Mouse (Mus musculus) limb, embryonic 14.5 days (tissue): ENCODE measurements around the gene Slc15a3. TPM values are rescaled to one million over a fixed set of nuclear protein-coding genes. Genes with fewer than 3 reads are reported as not detected.

Experiments
- ATAC-seq: fragments of 200-750 bp; cut with Nextera tagmentation; 2 replicates; pipeline ENCODE4 v1.8.0; 2017; ENCODE audit warnings: low read depth, moderate number of reproducible peaks, moderate TSS enrichment; ENCODE audit not compliant: low FRiP score
- DNase-seq: peaks from one replicate; pipeline ENCODE4 v3.0.0-alpha.2; 2015; ENCODE audit warnings: low spot score
- H3K27ac ChIP-seq: fragments of 300-500 bp; sonication (generic); replicated peaks from 2 replicates; pipeline ENCODE4 v1.5.1; 2014; ENCODE audit warnings: low read depth, mild to moderate bottlenecking, low read length, moderate library complexity, mixed read lengths
- H3K27me3 ChIP-seq: fragments of 300-500 bp; sonication (generic); 2 replicates; pipeline ENCODE4 v1.6.1; 2014; ENCODE audit warnings: low read length, mixed read lengths; ENCODE audit not compliant: control insufficient read depth, insufficient read depth
- H3K36me3 ChIP-seq: fragments of 300-500 bp; sonication (generic); 2 replicates; pipeline ENCODE4 v1.6.1; 2014; ENCODE audit warnings: mild to moderate bottlenecking, low read length, moderate library complexity, mixed read lengths; ENCODE audit not compliant: control insufficient read depth, insufficient read depth
- H3K4me1 ChIP-seq: fragments of 300-500 bp; sonication (generic); 2 replicates; pipeline ENCODE4 v1.6.1; 2014; ENCODE audit warnings: antibody characterized with exemption, low read length, mixed read lengths; ENCODE audit not compliant: control insufficient read depth, insufficient read depth
- H3K4me2 ChIP-seq: fragments of 300-500 bp; sonication (generic); replicated peaks from 2 replicates; pipeline ENCODE4 v1.6.1; 2014; ENCODE audit warnings: low read depth, mild to moderate bottlenecking, low read length, moderate library complexity; ENCODE audit not compliant: severe bottlenecking
- H3K4me3 ChIP-seq: fragments of 300-500 bp; sonication (generic); replicated peaks from 2 replicates; pipeline ENCODE4 v1.5.1; 2014; ENCODE audit warnings: low read length
- H3K9ac ChIP-seq: fragments of 300-500 bp; sonication (generic); 2 replicates; pipeline ENCODE4 v1.6.1; 2014; ENCODE audit warnings: mild to moderate bottlenecking, low read depth, low read length, moderate library complexity; ENCODE audit not compliant: severe bottlenecking
- H3K9me3 ChIP-seq: fragments of 300-500 bp; sonication (generic); 2 replicates; pipeline ENCODE4 v1.6.1; 2016; ENCODE audit warnings: low read length; ENCODE audit not compliant: control insufficient read depth
- POLR2A ChIP-seq: fragments of 200-500 bp; IDR thresholded peaks from 2 replicates; pipeline ENCODE4 v1.8.0; 2012; ENCODE audit warnings: inconsistent platforms, mild to moderate bottlenecking, moderate library complexity, borderline replicate concordance; ENCODE audit not compliant: insufficient read depth, insufficient read length; ENCODE audit errors: extremely low read depth
- WGBS: fragments of 180-500 bp; shearing (Covaris S2); extraction: QIAGEN DNeasy Blood & Tissue Kit; methylation state at CpG from one replicate; pipeline ENCODE4 v1.1.7; 2014; 5-methylcytosine and 5-hydroxymethylcytosine counted together
- polyA plus RNA-seq, 2 experiments: library from polyadenylated mRNA; depleted of rRNA in 1 of 2; stranded (reverse) in 1 of 2; unstranded in 1 of 2; fragments of >200 nt; fragmentation: Nextera tagmentation in 1 of 2; extraction: Ambion mirVana in 1 of 2; gene quantifications; 2 replicates each; pipeline versions ENCODE4 v1.2.1 to v1.2.3; 2012 to 2014

Slc15a3 gene
- polyA plus RNA-seq, 2 experiments = 1.7 to 2.1 TPM

GRCm38 (mm10) chr19:10844206-10844605 lies 4.7 kb downstream of the Slc15a3 start:
- WGBS = 92% methylated on average over 5 of the region's 5 CpGs
- no peak overlapping the region for H3K9ac ChIP-seq
- DNase-seq = no peak

GRCm38 (mm10) chr19:10845454-10845853 lies 5.9 kb downstream of the Slc15a3 start:
- Histone ChIP-seq H3K27ac (no peak overlapping the region), H3K27me3 (no peaks in the 10 kb centered on the region), H3K36me3 (no peaks in the 10 kb centered on the region), H3K4me1 (no peaks in the 10 kb centered on the region), H3K4me2 (no peak overlapping the region), H3K9ac (no peak overlapping the region), H3K9me3 (no peaks in the 10 kb centered on the region), H3K4me3 (no peak overlapping the region)
- WGBS = 82% methylated on average over 3 of the region's 3 CpGs
- no peak for ATAC-seq
- TF ChIP-seq POLR2A = no peak
- DNase-seq = no peak

More at GRCm38 (mm10) chr19:10844206-10844605, 4.7 kb downstream of the Slc15a3 start:
- no peaks in the 10 kb centered on the region for H3K4me1 ChIP-seq
- TF ChIP-seq POLR2A = no peak
- no peak overlapping the region for H3K4me2 ChIP-seq
- H3K4me3 ChIP-seq = no peak overlapping the region
- no peaks in the 10 kb centered on the region for H3K27me3 ChIP-seq
- H3K9me3 ChIP-seq = no peaks in the 10 kb centered on the region
- no peaks in the 10 kb centered on the region for H3K36me3 ChIP-seq
- no peak for ATAC-seq
- H3K27ac ChIP-seq = no peak overlapping the region

GRCm38 (mm10) chr19:10846150-10846549 lies 6.6 kb downstream of the Slc15a3 start:
- no peak for TF ChIP-seq POLR2A
- Histone ChIP-seq H3K4me3 (no peak overlapping the region), H3K27ac (no peak overlapping the region), H3K36me3 (no peaks in the 10 kb centered on the region), H3K4me2 (no peak overlapping the region), H3K4me1 (no peaks in the 10 kb centered on the region), H3K27me3 (no peaks in the 10 kb centered on the region), H3K9me3 (no peaks in the 10 kb centered on the region), H3K9ac (no peak overlapping the region)
- DNase-seq (no peak), ATAC-seq (no peak)
- WGBS = 70% methylated on average over 7 of the region's 7 CpGs

- Histone ChIP-seq H3K9ac (no peak overlapping the region), H3K36me3 (no peaks in the 10 kb centered on the region), H3K27ac (no peak overlapping the region), H3K4me1 (no peaks in the 10 kb centered on the region), H3K4me3 (no peak overlapping the region), H3K9me3 (no peaks in the 10 kb centered on the region), H3K4me2 (no peak overlapping the region), H3K27me3 (no peaks in the 10 kb centered on the region)
- WGBS = 66% methylated on average over 3 of the region's 3 CpGs
- TF ChIP-seq POLR2A = no peak
- DNase-seq = no peak
- ATAC-seq = no peak
These were observed 8.0 kb downstream of the Slc15a3 start for GRCm38 (mm10) chr19:10847311-10848087.

GRCm38 (mm10) chr19:10855422-10855821 lies 15.9 kb downstream of the Slc15a3 start:
- H3K9me3 ChIP-seq = no peaks in the 10 kb centered on the region
- no peak overlapping the region for H3K4me3 ChIP-seq
- ATAC-seq = no peak
- H3K27ac ChIP-seq = no peak overlapping the region
- no peaks in the 10 kb centered on the region for H3K4me1 ChIP-seq
- no peak for TF ChIP-seq POLR2A
- no peak for DNase-seq
- H3K36me3 ChIP-seq = peaks cover 45% of the 10 kb centered on the region
- no peak overlapping the region for H3K4me2 ChIP-seq
- 73% methylated on average over 3 of the region's 3 CpGs for WGBS
- no peak overlapping the region for H3K9ac ChIP-seq
- H3K27me3 ChIP-seq = no peaks in the 10 kb centered on the region

GRCm38 (mm10) chr19:10856520-10856919 lies 17.0 kb downstream of the Slc15a3 start:
- no peak for TF ChIP-seq POLR2A
- Histone ChIP-seq H3K36me3 (peaks cover 56% of the 10 kb centered on the region), H3K9me3 (no peaks in the 10 kb centered on the region), H3K27ac (no peak overlapping the region), H3K4me1 (no peaks in the 10 kb centered on the region), H3K4me3 (no peak overlapping the region), H3K27me3 (no peaks in the 10 kb centered on the region), H3K9ac (no peak overlapping the region), H3K4me2 (no peak overlapping the region)
- DNase-seq (no peak), ATAC-seq (no peak)
- WGBS = 48% methylated on average over 2 of the region's 2 CpGs
